Mouse (Mus musculus): ENCODE results near the gene Tex11.
"Not testable (repeated sequence)": the region's sequence is repeated elsewhere in the genome, so short reads cannot be mapped to it uniquely, and the experiment has no call there.

Tex11 gene

DNA sequence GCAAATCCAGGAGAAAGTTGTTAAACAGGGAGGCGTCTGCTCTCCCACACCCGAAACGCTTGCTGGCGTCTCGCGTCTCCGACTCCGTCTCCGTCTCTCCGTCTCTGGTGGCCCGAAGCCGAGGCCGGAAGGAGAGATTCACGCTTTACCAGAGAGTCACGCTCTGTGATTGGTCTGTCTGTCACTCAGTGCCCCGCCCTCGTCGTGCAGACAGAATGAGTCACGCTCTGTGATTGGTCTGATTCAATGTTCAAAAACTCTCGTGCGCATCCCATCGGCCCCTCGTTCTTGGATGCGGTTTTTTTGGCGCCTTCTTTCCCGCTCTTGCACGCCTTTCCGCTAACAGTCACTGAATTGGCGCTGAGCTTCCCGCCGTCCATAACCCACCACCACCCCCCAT is at the start of gene Tex11:
TSS of gene Tex11 (minus strand) at position 127 of the 400 bp plus-strand sequence.
- DNase-seq (ENCODE audit: low spot score in 2 of 2) = no peak

GRCm38 (mm10) chrX:101085920-101086319 is 26.5 kb upstream of the Tex11 start, which contains the start of gene Slc7a3:
Gene Slc7a3, minus strand, starts transcription at chrX:101086020.
- no peak for DNase-seq (ENCODE audit: low spot score in 2 of 2)

GRCm38 (mm10) chrX:101085211-101085610 is 25.7 kb upstream of the Tex11 start:
- DNase-seq (ENCODE audit: low spot score in 2 of 2) = not testable (repeated sequence)

DNA sequence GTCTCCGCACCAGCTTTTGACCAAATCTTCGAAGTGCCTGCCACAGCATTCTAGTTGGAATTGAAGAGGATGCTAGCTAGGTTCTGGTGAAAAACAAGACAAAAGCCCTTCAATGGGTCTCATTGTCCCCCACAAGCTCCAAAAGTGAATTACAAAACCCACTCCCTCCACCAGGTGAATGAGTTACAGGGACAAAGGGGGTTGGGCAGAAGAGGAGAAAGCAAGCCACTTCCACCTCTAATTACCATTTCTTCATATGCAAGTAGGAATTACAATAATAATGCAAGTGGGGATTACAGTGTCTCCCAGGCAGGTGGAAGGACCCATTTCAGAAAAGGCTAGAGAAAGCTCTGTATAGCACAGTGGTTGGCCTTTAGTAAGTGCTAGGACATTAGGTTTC is 24.7 kb upstream of the Tex11 start:
- no peak for DNase-seq (ENCODE audit: low spot score in 2 of 2)

DNA sequence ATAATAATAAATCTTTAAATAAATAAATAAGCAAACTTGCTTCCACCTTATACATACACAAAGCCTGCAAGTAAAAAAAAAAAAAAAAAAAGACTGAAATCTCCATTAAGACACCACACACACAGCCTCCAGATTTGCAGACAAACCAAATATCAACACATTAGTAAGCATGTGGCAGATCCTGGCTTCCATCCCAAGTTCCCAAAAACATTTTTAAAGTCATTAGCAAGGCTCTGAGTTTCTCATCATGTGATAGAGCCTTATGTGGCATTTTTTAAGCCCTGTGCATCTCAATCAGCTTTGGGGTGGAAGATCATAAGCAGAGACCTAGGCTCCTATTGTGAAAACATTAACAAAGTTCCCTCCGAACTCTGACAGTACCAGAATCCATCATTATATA is 5.8 kb upstream of the Tex11 start:
- DNase-seq (ENCODE audit: low spot score in 2 of 2) = no peak

GRCm38 (mm10) chrX:101063503-101063902 is 4.0 kb upstream of the Tex11 start:
- DNase-seq (ENCODE audit: low spot score in 2 of 2) = no peak

DNA sequence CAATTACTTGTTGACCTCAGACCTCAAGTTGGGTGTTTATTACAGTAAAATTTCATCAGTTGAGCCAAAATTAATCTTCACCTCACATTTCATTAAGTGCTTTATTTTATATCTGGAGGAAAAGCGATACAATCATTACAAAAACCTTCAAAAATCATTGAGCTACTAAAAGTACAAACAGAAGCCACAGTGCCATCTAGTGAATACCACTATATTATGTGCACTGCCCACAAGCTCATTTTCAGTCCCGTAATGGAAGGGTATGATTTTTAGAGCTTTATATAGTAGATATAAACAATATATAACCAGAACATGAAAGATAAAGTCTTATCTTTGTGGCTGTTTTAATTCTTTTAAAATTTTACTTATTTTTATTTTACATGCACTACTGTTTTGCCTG is 115.8 kb downstream of the Tex11 start:
- DNase-seq (ENCODE audit: low spot score in 2 of 2) = no peak

DNA sequence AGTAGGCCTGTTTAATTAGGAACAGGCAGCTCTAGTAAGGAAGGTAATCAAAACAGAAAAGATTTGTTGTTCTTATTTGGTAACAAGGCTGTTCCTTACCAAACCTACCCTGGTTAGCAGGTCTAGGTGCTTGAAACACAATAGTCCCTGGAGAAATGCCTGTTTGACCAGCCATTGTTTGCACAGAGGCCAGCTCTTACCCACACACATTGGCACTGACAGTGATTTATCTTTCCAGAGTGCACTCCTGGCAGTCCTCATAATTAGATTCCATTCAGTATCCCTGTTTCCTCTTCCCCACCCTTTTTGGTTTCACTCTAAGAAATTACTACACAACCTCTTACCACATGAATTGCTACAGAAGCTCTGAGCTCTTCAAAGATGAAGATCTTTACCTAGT is 220.3 kb downstream of the Tex11 start:
- no peak for DNase-seq (ENCODE audit: low spot score in 2 of 2)

GRCm38 (mm10) chrX:100832806-100833205 is 226.7 kb downstream of the Tex11 start:
- no peak for DNase-seq (ENCODE audit: low spot score in 2 of 2)

DNA sequence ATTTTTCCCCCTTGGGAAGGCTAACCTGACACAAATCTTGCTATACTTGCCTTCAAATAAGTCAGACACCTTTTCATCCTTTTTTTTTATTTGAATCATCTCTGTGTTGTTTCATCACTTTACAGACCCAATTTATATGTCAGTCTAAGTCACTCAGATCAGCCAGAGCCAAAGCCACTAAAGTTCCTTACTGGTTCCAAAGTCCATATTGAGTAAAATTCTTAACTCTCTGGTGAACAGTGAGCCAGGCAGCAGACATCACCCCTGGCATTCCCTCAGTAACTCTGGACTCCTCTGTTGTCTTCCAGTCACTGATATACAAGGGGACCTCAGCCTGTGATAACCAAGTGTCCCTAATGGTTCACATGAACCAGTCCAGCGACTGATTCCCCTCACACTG is 233.9 kb downstream of the Tex11 start:
- DNase-seq (ENCODE audit: low spot score in 2 of 2) = no peak

- no peak for DNase-seq (ENCODE audit: low spot score in 2 of 2)
These were observed 238.3 kb downstream of the Tex11 start for GRCm38 (mm10) chrX:100821149-100821548.

GRCm38 (mm10) chrX:100818681-100819080 is 240.8 kb downstream of the Tex11 start:
- DNase-seq (ENCODE audit: low spot score in 2 of 2) = no peak

DNA sequence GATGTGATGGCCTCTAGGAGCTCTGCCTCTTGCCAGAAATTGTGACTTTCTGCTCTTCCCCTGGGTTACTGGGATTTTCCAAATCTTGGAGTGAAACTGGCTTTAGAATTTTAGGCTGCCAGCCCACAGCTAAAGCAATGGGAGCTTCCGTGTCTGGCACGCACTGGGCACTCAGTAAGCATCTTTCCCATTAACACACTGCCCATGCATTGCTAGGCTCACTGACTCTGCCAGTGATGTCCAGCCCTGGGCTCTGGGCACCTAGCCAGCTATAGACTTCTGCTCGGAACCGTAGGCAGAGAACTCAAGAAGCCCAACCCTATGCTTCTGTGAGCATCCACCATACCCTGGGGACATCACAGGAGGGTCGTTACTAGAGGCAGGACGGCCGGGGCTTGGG is 243.7 kb downstream of the Tex11 start:
- DNase-seq (ENCODE audit: low spot score in 2 of 2) = no peak

GRCm38 (mm10) chrX:100814139-100814538 is 245.3 kb downstream of the Tex11 start:
- no peak for DNase-seq (ENCODE audit: low spot score in 2 of 2)

- no peak for DNase-seq (ENCODE audit: low spot score in 2 of 2)
These were observed 248.3 kb downstream of the Tex11 start for GRCm38 (mm10) chrX:100811129-100811528.

DNA sequence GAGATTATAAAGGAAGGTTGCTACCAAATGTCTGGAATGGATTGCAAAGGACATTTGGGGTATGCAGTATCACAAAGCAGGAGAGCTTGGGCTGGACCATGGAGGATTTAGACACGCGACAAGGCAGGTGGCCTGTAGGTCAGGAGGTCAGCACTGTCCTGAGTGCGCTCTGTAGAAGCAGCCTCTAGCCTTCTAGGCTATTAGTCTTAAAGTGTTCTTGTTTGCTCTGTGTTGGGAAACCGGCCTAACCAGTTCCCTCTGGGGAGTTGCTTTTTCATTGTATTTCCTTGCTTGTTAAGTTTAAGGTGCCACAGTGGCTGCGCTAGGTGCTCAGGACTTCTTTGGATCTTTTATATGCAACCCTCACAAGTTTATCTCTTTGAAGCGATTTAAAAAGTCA is 257.4 kb downstream of the Tex11 start:
- DNase-seq (ENCODE audit: low spot score in 2 of 2) = no peak

DNA sequence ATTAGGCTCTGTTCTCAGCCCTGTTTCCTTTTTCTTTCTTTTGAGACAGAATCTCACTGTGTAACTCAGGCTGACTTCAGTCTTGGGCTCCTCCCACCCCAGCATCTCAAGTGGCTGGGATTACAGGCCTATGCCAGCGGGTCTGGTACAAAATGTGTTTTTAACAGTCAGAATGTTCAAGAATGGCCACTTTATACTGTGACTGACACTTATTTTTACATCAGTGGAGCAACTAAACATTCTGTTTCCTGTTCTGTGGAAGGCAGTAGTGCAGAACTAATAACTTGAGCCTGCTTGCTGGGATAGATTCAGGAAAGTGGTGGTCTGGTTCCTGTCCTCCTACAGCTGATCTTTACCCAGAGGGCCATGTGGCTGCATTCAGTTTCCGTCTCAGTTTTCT is 258.8 kb downstream of the Tex11 start:
- no peak for DNase-seq (ENCODE audit: low spot score in 2 of 2)

DNA sequence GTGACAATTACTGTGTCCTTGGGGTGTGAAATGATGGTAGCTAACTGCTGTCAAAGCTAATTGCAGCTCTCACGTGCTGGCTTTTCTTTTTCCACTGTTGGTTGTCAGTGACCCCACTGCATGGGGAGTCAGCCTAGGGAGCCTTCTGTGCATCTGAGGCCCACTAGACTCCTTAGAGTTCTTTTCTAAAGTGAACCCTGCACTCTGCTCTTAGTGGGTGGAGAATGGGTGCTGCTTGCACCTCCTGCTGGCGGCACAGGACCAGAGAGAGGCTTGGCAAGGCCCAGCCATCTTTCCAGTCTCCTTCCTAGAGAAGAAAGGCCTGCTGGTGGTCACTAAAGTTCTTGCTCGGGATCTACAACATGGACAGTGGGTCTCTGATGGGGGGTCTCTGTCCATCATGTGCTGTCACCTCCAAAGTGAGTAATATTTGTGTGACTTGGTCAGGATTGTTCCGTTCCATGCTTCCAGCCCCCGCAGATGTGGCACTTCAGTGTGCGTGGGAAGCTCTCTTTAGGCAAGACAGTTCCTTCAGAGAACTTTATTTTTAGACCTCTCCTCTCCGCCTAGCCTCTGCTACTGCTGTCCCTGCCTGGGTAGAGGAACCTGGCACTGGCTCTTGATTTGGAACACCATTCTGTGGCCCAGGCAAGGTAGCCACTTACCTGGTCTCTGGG is 261.5 kb downstream of the Tex11 start:
- no peak for DNase-seq (ENCODE audit: low spot score in 2 of 2)

DNA sequence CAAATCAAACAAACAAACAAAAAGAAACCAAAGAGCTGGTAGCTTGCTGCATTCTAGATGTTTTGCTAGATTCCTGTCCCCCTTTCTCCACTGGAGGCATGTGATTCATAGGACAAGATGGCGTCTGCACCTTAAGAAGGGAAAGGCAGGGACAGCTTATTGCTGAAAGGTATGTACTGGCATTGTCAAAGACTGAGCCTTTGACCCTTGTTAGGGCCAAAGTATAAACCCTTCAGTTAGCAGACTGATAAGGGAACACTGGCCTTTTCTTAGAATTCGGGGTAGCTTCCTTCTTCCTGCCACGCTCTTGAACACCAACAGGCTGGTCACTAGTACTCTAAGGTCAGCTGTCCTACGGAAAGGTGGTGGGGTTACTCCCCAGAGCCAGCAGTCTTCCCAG is 262.1 kb downstream of the Tex11 start:
- no peak for DNase-seq (ENCODE audit: low spot score in 2 of 2)

- DNase-seq (ENCODE audit: low spot score in 2 of 2) = no peak
These were observed 262.8 kb downstream of the Tex11 start for GRCm38 (mm10) chrX:100796741-100797090.

- DNase-seq (ENCODE audit: low spot score in 2 of 2) = no peak
These were observed 263.3 kb downstream of the Tex11 start for GRCm38 (mm10) chrX:100796041-100796740.

GRCm38 (mm10) chrX:100789322-100789721 is 270.1 kb downstream of the Tex11 start:
- DNase-seq (ENCODE audit: low spot score in 2 of 2) = no peak

Measured in natural killer cell, adult 2 months (primary cell).